Mouse (Mus musculus) CH12.LX (cell line): Measurements from ENCODE around the gene Dennd2c. TPM values are rescaled to one million over a fixed set of nuclear protein-coding genes. Genes with fewer than 3 reads are reported as not detected.

Experiments
- DNase-seq: peaks from one replicate; pipeline ENCODE4 v3.0.0-alpha.2; 2013; ENCODE audit errors: extremely low read depth
- H3K27ac ChIP-seq: 2 replicates; pipeline ENCODE4 v1.5.1; 2012; ENCODE audit warnings: low read depth, mild to moderate bottlenecking, control low read depth, moderate library complexity; ENCODE audit not compliant: insufficient read depth
- H3K27me3 ChIP-seq: replicated peaks from 2 replicates; pipeline ENCODE3; 2012; ENCODE audit warnings: inconsistent platforms
- H3K36me3 ChIP-seq, 2 experiments: replicated peaks in 1 of 2; 2 replicates each; pipeline versions ENCODE3 to v1.6.1; 2012; ENCODE audit warnings: inconsistent platforms in 1 of 2, low read length in 1 of 2, mild to moderate bottlenecking in 1 of 2, mixed read lengths in 1 of 2, moderate library complexity in 1 of 2; ENCODE audit not compliant: control insufficient read depth in 1 of 2, insufficient read depth in 1 of 2
- H3K4me1 ChIP-seq, 2 experiments: 2 replicates each; pipeline ENCODE4 v1.6.1; 2012; ENCODE audit warnings: inconsistent platforms in 1 of 2, moderate library complexity in 1 of 2; ENCODE audit not compliant: insufficient read depth in 2 of 2, control insufficient read depth in 1 of 2
- H3K4me2 ChIP-seq: 2 replicates; pipeline ENCODE4 v1.6.1; 2012; ENCODE audit warnings: low read depth, mild to moderate bottlenecking, control low read depth; ENCODE audit not compliant: poor library complexity, insufficient read depth, severe bottlenecking
- H3K4me3 ChIP-seq, 3 experiments: fragments of 150-350 bp in 1 of 3; sonication (generic) in 1 of 3; replicated peaks in 1 of 3; 2 replicates each; pipeline versions ENCODE3 to v1.5.1; 2011 to 2012; ENCODE audit warnings: low read depth in 2 of 3, low read length in 2 of 3, mild to moderate bottlenecking in 2 of 3, moderate library complexity in 2 of 3, control low read depth in 1 of 3, improper control_type of control experiment in 1 of 3, inconsistent platforms in 1 of 3, mixed read lengths in 1 of 3; ENCODE audit not compliant: poor library complexity in 1 of 3
- H3K79me2 ChIP-seq: replicated peaks from 2 replicates; pipeline ENCODE4 v1.6.1; 2012; ENCODE audit warnings: mild to moderate bottlenecking, moderate library complexity; ENCODE audit not compliant: control insufficient read depth, poor library complexity, insufficient read depth, severe bottlenecking; ENCODE audit errors: extremely low read depth
- H3K9ac ChIP-seq: 2 replicates; pipeline ENCODE4 v1.6.1; 2012; ENCODE audit warnings: low read depth, mild to moderate bottlenecking, control low read depth, moderate library complexity; ENCODE audit not compliant: insufficient read depth
- H3K9me3 ChIP-seq: replicated peaks from 2 replicates; pipeline ENCODE3; 2012; ENCODE audit warnings: low read length, inconsistent platforms, mixed read lengths
- BHLHE40 ChIP-seq: IDR thresholded peaks from 2 replicates; pipeline ENCODE4 v1.6.1; 2011; ENCODE audit warnings: mild to moderate bottlenecking, low read depth, low read length, improper control_type of control experiment
- CHD1 ChIP-seq: IDR thresholded peaks from 2 replicates; pipeline ENCODE4 v1.6.1; 2012; ENCODE audit warnings: low read depth, low read length, improper control_type of control experiment, inconsistent platforms
- CHD2 ChIP-seq: IDR thresholded peaks from 2 replicates; pipeline ENCODE4 v1.6.1; 2011; ENCODE audit warnings: low read length, improper control_type of control experiment
- ELF1 ChIP-seq: IDR thresholded peaks from 2 replicates; pipeline ENCODE4 v1.6.1; 2014; ENCODE audit warnings: low read depth, mild to moderate bottlenecking, inconsistent platforms, low read length, improper control_type of control experiment
- EP300 ChIP-seq: IDR thresholded peaks from 2 replicates; pipeline ENCODE4 v1.6.1; 2011; ENCODE audit warnings: low read length, improper control_type of control experiment
- ETS1 ChIP-seq: conservative IDR thresholded peaks from 2 replicates; pipeline ENCODE4 v1.6.1; 2012; ENCODE audit warnings: low read depth, mild to moderate bottlenecking, inconsistent platforms, low read length, improper control_type of control experiment, moderate library complexity
- HCFC1 ChIP-seq: IDR thresholded peaks from 2 replicates; pipeline ENCODE4 v1.6.1; 2012; ENCODE audit warnings: low read depth, mild to moderate bottlenecking, inconsistent platforms, low read length, improper control_type of control experiment
- JUND ChIP-seq: conservative IDR thresholded peaks from 2 replicates; pipeline ENCODE4 v1.6.1; 2011; ENCODE audit warnings: low read depth, low read length, improper control_type of control experiment
- MAFK ChIP-seq: IDR thresholded peaks from 2 replicates; pipeline ENCODE4 v1.6.1; 2011; ENCODE audit warnings: low read length, improper control_type of control experiment; ENCODE audit not compliant: insufficient replicate concordance
- MAX ChIP-seq: IDR thresholded peaks from 2 replicates; pipeline ENCODE4 v1.6.1; 2011; ENCODE audit warnings: low read length, improper control_type of control experiment
- MAZ ChIP-seq: IDR thresholded peaks from 2 replicates; pipeline ENCODE4 v1.6.1; 2012; ENCODE audit warnings: low read depth, mild to moderate bottlenecking, inconsistent platforms, low read length, improper control_type of control experiment, moderate library complexity
- MEF2A ChIP-seq: IDR thresholded peaks from 2 replicates; pipeline ENCODE4 v1.6.1; 2014; ENCODE audit warnings: low read depth, mild to moderate bottlenecking, inconsistent platforms, low read length, improper control_type of control experiment, borderline replicate concordance
- MXI1 ChIP-seq: IDR thresholded peaks from 2 replicates; pipeline ENCODE4 v1.6.1; 2011; ENCODE audit warnings: mild to moderate bottlenecking, low read depth, low read length, improper control_type of control experiment
- MYC ChIP-seq: IDR thresholded peaks from 2 replicates; pipeline ENCODE4 v1.6.1; 2011; ENCODE audit warnings: low read depth, mild to moderate bottlenecking, improper control_type of control experiment, low read length
- NELFE ChIP-seq: IDR thresholded peaks from 2 replicates; pipeline ENCODE4 v1.6.1; 2011; ENCODE audit warnings: low read depth, low read length, improper control_type of control experiment
- PAX5 ChIP-seq: IDR thresholded peaks from 2 replicates; pipeline ENCODE4 v1.6.1; 2012; ENCODE audit warnings: low read length, inconsistent platforms, mixed read lengths
- POLR2A ChIP-seq: IDR thresholded peaks from 2 replicates; pipeline ENCODE4 v1.6.1; 2011; ENCODE audit warnings: low read depth, mild to moderate bottlenecking, improper control_type of control experiment, low read length
- POLR2AphosphoS2 ChIP-seq: IDR thresholded peaks from 2 replicates; pipeline ENCODE4 v1.6.1; 2011; ENCODE audit warnings: low read depth, low read length, improper control_type of control experiment
- RAD21 ChIP-seq: IDR thresholded peaks from 2 replicates; pipeline ENCODE4 v1.6.1; 2011; ENCODE audit warnings: low read depth, mild to moderate bottlenecking, low read length, improper control_type of control experiment, moderate library complexity
- RCOR1 ChIP-seq: conservative IDR thresholded peaks from 2 replicates; pipeline ENCODE4 v1.6.1; 2012; ENCODE audit warnings: low read depth, mild to moderate bottlenecking, inconsistent platforms, low read length, improper control_type of control experiment
- SIN3A ChIP-seq: IDR thresholded peaks from 2 replicates; pipeline ENCODE4 v1.6.1; 2012; ENCODE audit warnings: low read length, improper control_type of control experiment, inconsistent platforms
- UBTF ChIP-seq: IDR thresholded peaks from 2 replicates; pipeline ENCODE4 v1.6.1; 2012; ENCODE audit warnings: low read depth, mild to moderate bottlenecking, inconsistent platforms, low read length, improper control_type of control experiment, moderate library complexity
- USF1 ChIP-seq: IDR thresholded peaks from 2 replicates; pipeline ENCODE4 v1.6.1; 2014; ENCODE audit warnings: low read depth, mild to moderate bottlenecking, inconsistent platforms, low read length, improper control_type of control experiment
- USF2 ChIP-seq: conservative IDR thresholded peaks from 2 replicates; pipeline ENCODE4 v1.6.1; 2011; ENCODE audit warnings: low read depth, low read length, improper control_type of control experiment
- ZC3H11A ChIP-seq: IDR thresholded peaks from 2 replicates; pipeline ENCODE4 v1.6.1; 2012; ENCODE audit warnings: low read depth, mild to moderate bottlenecking, inconsistent platforms, low read length, improper control_type of control experiment
- ZKSCAN1 ChIP-seq: IDR thresholded peaks from 2 replicates; pipeline ENCODE4 v1.6.1; 2012; ENCODE audit warnings: low read depth, inconsistent platforms, low read length, improper control_type of control experiment, borderline replicate concordance
- ZMIZ1 ChIP-seq: IDR thresholded peaks from 2 replicates; pipeline ENCODE4 v1.6.1; 2012; ENCODE audit warnings: low read depth, mild to moderate bottlenecking, inconsistent platforms, low read length, improper control_type of control experiment
- ZNF384 ChIP-seq: IDR thresholded peaks from 2 replicates; pipeline ENCODE4 v1.6.1; 2012; ENCODE audit warnings: low read depth, low read length, improper control_type of control experiment, inconsistent platforms
- dilution Hi-C: fragments of 300-500 bp; cut with MboI; formaldehyde crosslinking; loops from 2 replicates; pipeline ENCODE4 v1.14.3; 2020; ENCODE audit warnings: low sequenced_read_pairs; ENCODE audit not compliant: extremely low pct_unique_long_range_greater_than_20kb, extremely low pct_ligation_motif_present
- in situ Hi-C: fragments of 300-500 bp; cut with MboI; formaldehyde crosslinking; loops from 3 replicates; pipeline ENCODE4 v1.14.3; 2019; ENCODE audit warnings: low sequenced_read_pairs, low pct_ligation_motif_present, low pct_unique_long_range_greater_than_20kb, mixed read lengths
- polyA plus RNA-seq: library from polyadenylated mRNA; unstranded; fragments of >175 nt; gene quantifications from 2 replicates; pipeline ENCODE4 v1.2.1, GENCODE M21; 2012; ENCODE audit warnings: low read depth; ENCODE audit not compliant: insufficient read length
- total RNA-seq, 2 experiments: library from RNA; depleted of rRNA; stranded (reverse); fragments of 300-350 nt in 1 of 2; fragments of >200 nt in 1 of 2; gene quantifications; 2 replicates each; pipeline ENCODE4 v1.2.3; 2012 to 2014

The Dennd2c gene
- total and polyA plus RNA-seq, 3 experiments: 0.13 to 0.27 (median 0.19) TPM

DNA sequence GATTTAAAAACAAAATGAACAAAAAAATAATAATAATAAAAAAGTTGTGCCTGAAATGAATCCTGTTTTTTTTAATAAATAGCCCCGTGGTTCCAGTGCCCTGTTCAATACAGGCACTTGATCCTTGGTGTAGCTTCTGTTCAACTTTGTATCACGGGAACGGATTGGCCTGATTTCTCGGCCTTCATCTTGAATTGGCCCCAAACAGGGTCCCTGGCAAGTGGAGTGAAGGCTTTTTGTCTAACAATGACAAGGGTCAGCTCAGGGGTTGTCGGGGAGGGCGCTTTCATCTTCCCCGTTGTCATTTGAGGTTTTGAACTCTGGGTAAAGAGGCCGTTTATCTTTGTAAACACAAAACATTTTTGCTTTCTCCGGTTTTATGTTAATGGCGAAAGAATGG, 44.7 kb upstream of the Dennd2c start:
- dilution Hi-C loops: no loop called here
- Histone ChIP-seq H3K4me1 (peaks cover 0 to 7% of the 10 kb centered on the region in 2 experiments; a peak in 2 of 4 replicates), H3K79me2 (peaks cover 6% of the 10 kb centered on the region), H3K27ac (no peak overlapping the region), H3K9ac (peak overlapping the region; percentile 25; the same call in 1 of the 2 replicates), H3K36me3 (peaks cover 39 to 69% of the 10 kb centered on the region in 2 experiments), H3K4me3 (peak overlapping the region; percentile 17 to 82 (median 50)), H3K27me3 (no peaks in the 10 kb centered on the region), H3K9me3 (no peaks in the 10 kb centered on the region), H3K4me2 (peak overlapping the region; percentile 76)
- in situ Hi-C loops: no loop called here
- DNase-seq: no peak
- TF ChIP-seq ZC3H11A: no peak
- no peak for TF ChIP-seq JUND
- no peak for TF ChIP-seq BHLHE40
- no peak for TF ChIP-seq MXI1
- TF ChIP-seq ELF1: no peak
- TF ChIP-seq MAX: no peak

GRCm38 (mm10) chr3:103058207-103059157, 43.9 kb upstream of the Dennd2c start, which contains the start of gene Nras:
TSS of gene Nras (plus strand) at chr3:103058285.
- Histone ChIP-seq H3K27me3 (no peaks in the 10 kb centered on the region), H3K4me1 (peaks cover 0 to 7% of the 10 kb centered on the region in 2 experiments; a peak in 2 of 4 replicates), H3K36me3 (peaks cover 42 to 69% of the 10 kb centered on the region in 2 experiments), H3K9ac (peak within 1 kb of the TSS; percentile 96), H3K4me2 (peak within 1 kb of the TSS; percentile 94), H3K79me2 (peaks cover 6% of the 10 kb centered on the region), H3K9me3 (no peaks in the 10 kb centered on the region), H3K27ac (no peak within 1 kb of the TSS), H3K4me3 (peak within 1 kb of the TSS; percentile 81 to 92 (median 82))
- in situ Hi-C loops (no loop called here), dilution Hi-C loops (no loop called here)
- DNase-seq: peak; percentile 91
- peak; percentile 70; the same call in 1 of the 2 replicates for TF ChIP-seq MYC
- no peak for TF ChIP-seq MAFK
- peak; percentile 62 for TF ChIP-seq USF2
- TF ChIP-seq NELFE: no peak
- TF ChIP-seq RAD21: no peak
- peak; percentile 93 for TF ChIP-seq ELF1
- TF ChIP-seq ZKSCAN1: no peak
- TF ChIP-seq UBTF: no peak
- no peak for TF ChIP-seq ETS1
- peak; percentile 78 for TF ChIP-seq POLR2A
- TF ChIP-seq ZNF384: no peak
- TF ChIP-seq ZMIZ1: 0 out of 2 replicates have a peak, but pooled peaks have one; percentile 33
- TF ChIP-seq MEF2A: no peak
- peak; percentile 84 for TF ChIP-seq USF1
- peak; percentile 99 for TF ChIP-seq MXI1
- no peak for TF ChIP-seq RCOR1
- TF ChIP-seq POLR2AphosphoS2: peak; percentile 99
- TF ChIP-seq SIN3A: peak; percentile 99
- TF ChIP-seq PAX5: no peak
- no peak for TF ChIP-seq EP300
- TF ChIP-seq CHD2: no peak
- peak; percentile 87 for TF ChIP-seq HCFC1
- TF ChIP-seq CHD1: no peak
- peak; percentile 98 for TF ChIP-seq MAZ
